Mouse (Mus musculus) lung, adult 2 months (tissue): ENCODE measurements at regions not wholly inside any gene's neighbourhood (a gene's known extent, or its start where the extent isn't known, plus 50 kb on each side); places are given as distances from the start of the nearest gene placed in this dataset.

Experiments
- CTCF ChIP-seq: fragments of 200-500 bp; IDR thresholded peaks from 2 replicates; pipeline ENCODE4 v1.5.1; 2011; ENCODE audit warnings: mild to moderate bottlenecking, low read length, control low read depth; ENCODE audit not compliant: insufficient read depth
- POLR2A ChIP-seq: fragments of 200-500 bp; IDR thresholded peaks from 2 replicates; pipeline ENCODE4 v1.6.1; 2011; ENCODE audit warnings: low read depth, mild to moderate bottlenecking, control low read depth, low read length, borderline replicate concordance; ENCODE audit errors: extremely low read depth

GRCm38 (mm10) chr2:160504394-160504657 lies 137.5 kb upstream of the Mafb start:
- TF ChIP-seq CTCF (no peak), POLR2A (no peak)
